Mouse (Mus musculus) hindbrain, embryonic 12.5 days (tissue): ENCODE results near the gene Jmy. TPM values are rescaled to one million over a fixed set of nuclear protein-coding genes. Genes with fewer than 3 reads are reported as not detected.

Experiments
- ATAC-seq: fragments of 200-750 bp; cut with Nextera tagmentation; 2 replicates; pipeline ENCODE4 v1.8.0; 2017; ENCODE audit warnings: moderate TSS enrichment; ENCODE audit not compliant: low FRiP score
- H3K27ac ChIP-seq: fragments of 300-500 bp; sonication (generic); 2 replicates; pipeline ENCODE4 v1.5.1; 2016; ENCODE audit warnings: mild to moderate bottlenecking
- H3K27me3 ChIP-seq: fragments of 300-500 bp; sonication (generic); 2 replicates; pipeline ENCODE4 v1.6.1; 2016; ENCODE audit warnings: mild to moderate bottlenecking
- H3K36me3 ChIP-seq: fragments of 300-500 bp; sonication (generic); 2 replicates; pipeline ENCODE4 v1.6.1; 2016; ENCODE audit warnings: mild to moderate bottlenecking
- H3K4me1 ChIP-seq: fragments of 300-500 bp; sonication (generic); 2 replicates; pipeline ENCODE4 v1.6.1; 2016
- H3K4me2 ChIP-seq: fragments of 300-500 bp; sonication (generic); replicated peaks from 2 replicates; pipeline ENCODE4 v1.6.1; 2016; ENCODE audit warnings: mild to moderate bottlenecking
- H3K4me3 ChIP-seq: fragments of 300-500 bp; sonication (generic); 2 replicates; pipeline ENCODE4 v1.5.1; 2016; ENCODE audit warnings: mild to moderate bottlenecking
- H3K9ac ChIP-seq: fragments of 300-500 bp; sonication (generic); 2 replicates; pipeline ENCODE4 v1.6.1; 2016; ENCODE audit warnings: mild to moderate bottlenecking, moderate library complexity
- H3K9me3 ChIP-seq: fragments of 300-500 bp; sonication (generic); replicated peaks from 2 replicates; pipeline ENCODE4 v1.6.1; 2016; ENCODE audit warnings: mild to moderate bottlenecking
- WGBS: fragments of 180-500 bp; shearing (Covaris S2); methylation state at CpG from one replicate; pipeline ENCODE4 v1.1.7; 2016; 5-methylcytosine and 5-hydroxymethylcytosine counted together
- polyA plus RNA-seq: library from polyadenylated mRNA; unstranded; fragments of >200 nt; fragmentation: Nextera tagmentation; extraction: Ambion mirVana; gene quantifications from 2 replicates; pipeline ENCODE4 v1.2.1, GENCODE M21; 2016

Gene Jmy
- polyA plus RNA-seq, 1 experiment from 2014 or later: 10.6 TPM

- WGBS: 14% methylated on average over 12 of the region's 12 CpGs
- no peaks in the 10 kb centered on the region for H3K9me3 ChIP-seq
- ATAC-seq: peak; percentile 6; the same call in 1 of the 2 replicates
- H3K27me3 ChIP-seq: no peaks in the 10 kb centered on the region
- H3K9ac ChIP-seq: peak overlapping the region; percentile 98
- peak overlapping the region; percentile 70 for H3K4me2 ChIP-seq
- H3K4me1 ChIP-seq: peaks cover 21% of the 10 kb centered on the region
- H3K4me3 ChIP-seq: peak overlapping the region; percentile 97
- no peaks in the 10 kb centered on the region for H3K36me3 ChIP-seq
- peak overlapping the region; percentile 93 for H3K27ac ChIP-seq
These were observed 495 bp upstream of the Jmy start for GRCm38 (mm10) chr13:93499973-93500633.

GRCm38 (mm10) chr13:93498211-93499166 is 1.1 kb downstream of the Jmy start:
- ATAC-seq: peak; percentile 48
- under 1% methylated on average over 94 of the region's 94 CpGs for WGBS
- peak overlapping the region; percentile 98 for H3K9ac ChIP-seq
- peaks cover 5% of the 10 kb centered on the region; the same call in 1 of the 2 replicates for H3K36me3 ChIP-seq
- no peaks in the 10 kb centered on the region for H3K9me3 ChIP-seq
- peaks cover 23% of the 10 kb centered on the region for H3K4me1 ChIP-seq
- no peaks in the 10 kb centered on the region for H3K27me3 ChIP-seq
- peak overlapping the region; percentile 93 for H3K27ac ChIP-seq
- peak overlapping the region; percentile 97 for H3K4me3 ChIP-seq
- H3K4me2 ChIP-seq: peak overlapping the region; percentile 70

- Histone ChIP-seq H3K9me3 (no peaks in the 10 kb centered on the region), H3K27ac (no peak overlapping the region), H3K4me2 (peak overlapping the region; percentile 70), H3K27me3 (no peaks in the 10 kb centered on the region), H3K4me1 (peaks cover 23% of the 10 kb centered on the region), H3K4me3 (peak overlapping the region; percentile 97), H3K36me3 (peaks cover 8% of the 10 kb centered on the region; the same call in 1 of the 2 replicates), H3K9ac (0 out of 2 replicates have a peak overlapping the region, but pooled peaks have one; percentile 36)
- WGBS: 30% methylated on average over 1 of the region's 1 CpGs
- ATAC-seq: no peak
These were observed 2.6 kb downstream of the Jmy start for GRCm38 (mm10) chr13:93496977-93497376.

GRCm38 (mm10) chr13:93488510-93488909 is 11.1 kb downstream of the Jmy start:
- Histone ChIP-seq H3K4me3 (no peak overlapping the region), H3K36me3 (peaks cover 10% of the 10 kb centered on the region; the same call in 1 of the 2 replicates), H3K27ac (no peak overlapping the region), H3K27me3 (no peaks in the 10 kb centered on the region), H3K4me2 (no peak overlapping the region), H3K9ac (no peak overlapping the region), H3K9me3 (no peaks in the 10 kb centered on the region), H3K4me1 (0 out of 2 replicates have a peak, but pooled peaks cover 3% of the 10 kb centered on the region)
- WGBS: 66% methylated on average over 2 of the region's 2 CpGs
- ATAC-seq: no peak

GRCm38 (mm10) chr13:93487734-93488133 is 11.9 kb downstream of the Jmy start:
- Histone ChIP-seq H3K27me3 (no peaks in the 10 kb centered on the region), H3K9me3 (no peaks in the 10 kb centered on the region), H3K27ac (no peak overlapping the region), H3K4me1 (0 out of 2 replicates have a peak, but pooled peaks cover 3% of the 10 kb centered on the region), H3K9ac (no peak overlapping the region), H3K4me2 (no peak overlapping the region), H3K36me3 (peaks cover 7% of the 10 kb centered on the region; the same call in 1 of the 2 replicates), H3K4me3 (no peak overlapping the region)
- WGBS: 98% methylated on average over 8 of the region's 8 CpGs
- no peak for ATAC-seq

- Histone ChIP-seq H3K9me3 (no peaks in the 10 kb centered on the region), H3K4me2 (no peak overlapping the region), H3K27ac (no peak overlapping the region), H3K9ac (no peak overlapping the region), H3K36me3 (0 out of 2 replicates have a peak, but pooled peaks cover 3% of the 10 kb centered on the region), H3K4me1 (0 out of 2 replicates have a peak, but pooled peaks cover 3% of the 10 kb centered on the region), H3K27me3 (no peaks in the 10 kb centered on the region), H3K4me3 (no peak overlapping the region)
- no peak for ATAC-seq
- 94% methylated on average over 3 of the region's 3 CpGs for WGBS
These were observed 15.3 kb downstream of the Jmy start for GRCm38 (mm10) chr13:93484276-93484675.

- Histone ChIP-seq H3K4me3 (no peak overlapping the region), H3K9ac (no peak overlapping the region), H3K4me1 (no peaks in the 10 kb centered on the region), H3K9me3 (no peaks in the 10 kb centered on the region), H3K36me3 (0 out of 2 replicates have a peak, but pooled peaks cover 3% of the 10 kb centered on the region), H3K4me2 (no peak overlapping the region), H3K27me3 (no peaks in the 10 kb centered on the region), H3K27ac (no peak overlapping the region)
- ATAC-seq: no peak
- WGBS: 92% methylated on average over 3 of the region's 3 CpGs
These were observed 18.5 kb downstream of the Jmy start for GRCm38 (mm10) chr13:93481110-93481509.

- Histone ChIP-seq H3K4me1 (no peaks in the 10 kb centered on the region), H3K36me3 (0 out of 2 replicates have a peak, but pooled peaks cover 6% of the 10 kb centered on the region), H3K27ac (no peak overlapping the region), H3K9ac (no peak overlapping the region), H3K9me3 (no peaks in the 10 kb centered on the region), H3K4me3 (no peak overlapping the region), H3K27me3 (no peaks in the 10 kb centered on the region), H3K4me2 (no peak overlapping the region)
- no peak for ATAC-seq
- over 99% methylated on average over 3 of the region's 3 CpGs for WGBS
These were observed 21.3 kb downstream of the Jmy start for GRCm38 (mm10) chr13:93478344-93478743.

GRCm38 (mm10) chr13:93468355-93468754 is 31.3 kb downstream of the Jmy start:
- Histone ChIP-seq H3K36me3 (peaks cover 10% of the 10 kb centered on the region; the same call in 1 of the 2 replicates), H3K4me1 (no peaks in the 10 kb centered on the region), H3K9ac (no peak overlapping the region), H3K9me3 (no peaks in the 10 kb centered on the region), H3K27me3 (no peaks in the 10 kb centered on the region), H3K4me3 (no peak overlapping the region), H3K4me2 (no peak overlapping the region), H3K27ac (no peak overlapping the region)
- 98% methylated on average over 3 of the region's 3 CpGs for WGBS
- no peak for ATAC-seq

GRCm38 (mm10) chr13:93459566-93459965 is 40.0 kb downstream of the Jmy start:
- Histone ChIP-seq H3K4me2 (no peak overlapping the region), H3K9me3 (no peaks in the 10 kb centered on the region), H3K27me3 (no peaks in the 10 kb centered on the region), H3K9ac (no peak overlapping the region), H3K4me3 (no peak overlapping the region), H3K27ac (no peak overlapping the region), H3K36me3 (peaks cover 25% of the 10 kb centered on the region), H3K4me1 (no peaks in the 10 kb centered on the region)
- WGBS: 96% methylated on average over 7 of the region's 7 CpGs
- no peak for ATAC-seq

- no peaks in the 10 kb centered on the region for H3K27me3 ChIP-seq
- H3K4me3 ChIP-seq: no peak overlapping the region
- H3K36me3 ChIP-seq: peaks cover 28% of the 10 kb centered on the region
- no peak overlapping the region for H3K9ac ChIP-seq
- no peak overlapping the region for H3K27ac ChIP-seq
- WGBS: 94% methylated on average over 4 of the region's 4 CpGs
- H3K4me1 ChIP-seq: no peaks in the 10 kb centered on the region
- H3K4me2 ChIP-seq: no peak overlapping the region
- no peaks in the 10 kb centered on the region for H3K9me3 ChIP-seq
- ATAC-seq: no peak
These were observed 41.0 kb downstream of the Jmy start for GRCm38 (mm10) chr13:93458616-93459015.

- no peak for ATAC-seq
- peaks cover 40% of the 10 kb centered on the region for H3K36me3 ChIP-seq
These were observed 46.3 kb downstream of the Jmy start for GRCm38 (mm10) chr13:93453275-93453674.

More at GRCm38 (mm10) chr13:93453275-93453674, 46.3 kb downstream of the Jmy start:
- Histone ChIP-seq H3K9ac (no peak overlapping the region), H3K4me3 (no peak overlapping the region), H3K4me1 (no peaks in the 10 kb centered on the region), H3K27me3 (no peaks in the 10 kb centered on the region), H3K9me3 (no peaks in the 10 kb centered on the region), H3K4me2 (no peak overlapping the region), H3K27ac (no peak overlapping the region)
- WGBS: 94% methylated on average over 6 of the region's 6 CpGs
